ENCODE assay signal across 8 mouse cellular contexts in genomic region chr3:96105232-96105747, GRCm38 (mm10). TPM values are rescaled to one million over a fixed set of nuclear protein-coding genes. Genes with fewer than 3 reads are reported as not detected.
A peak's percentile ranks its signal among the peaks of the same experiment; 100 is the strongest.
DNase-seq lines count a peak whose midpoint lies in the region; ATAC-seq and TF ChIP-seq lines count a peak whose summit lies in the region.

No protein-coding gene starts in this region.

- H3K27ac ChIP-seq in heart, embryonic 12.5 days (ENCODE audit: poor library complexity, severe bottlenecking) = peak overlapping the region; percentile 94
- peak overlapping the region; percentile 70 for H3K27ac ChIP-seq in liver, embryonic 14.5 days

- peak; percentile 37; the same call in 1 of the 2 replicates for ATAC-seq in heart, embryonic 12.5 days (ENCODE audit: insufficient number of reproducible peaks, low FRiP score)
- ATAC-seq in liver, embryonic 14.5 days (ENCODE audit: insufficient read depth) = no peak

- peak overlapping the region; percentile 76 for H3K4me2 ChIP-seq in heart, embryonic 12.5 days
- peak overlapping the region; percentile 84 for H3K4me2 ChIP-seq in liver, embryonic 14.5 days (ENCODE audit: low read depth)

- 0 out of 2 replicates have a peak, but pooled peaks cover 4% of the 10 kb centered on the region for H3K36me3 ChIP-seq in heart, embryonic 12.5 days
- no peaks in the 10 kb centered on the region for H3K36me3 ChIP-seq in liver, embryonic 14.5 days (replicated peaks; ENCODE audit: control insufficient read depth, insufficient read depth, low read depth)

- TF ChIP-seq POLR2A in lung, adult 2 months (IDR thresholded peaks at IDR 0.05; ENCODE audit: borderline replicate concordance, extremely low read depth, low read depth, low read length) = no peak

- DNase-seq in lung, adult 2 months = peak; percentile 34
- no peak for DNase-seq in lung, postnatal 25 days (ENCODE audit: low spot score)
- peak; percentile 53 for DNase-seq in brain, adult 2 months (ENCODE audit: low read depth, low spot score)
- DNase-seq in liver, embryonic 14.5 days (ENCODE audit: low read depth in 3 of 3, low spot score in 3 of 3) = no peak
- peak; percentile 35 to 46 for DNase-seq in spleen, postnatal 10 days (ENCODE audit: low spot score in 2 of 2)
- DNase-seq in layer of hippocampus, adult 9-10 months (ENCODE audit: low spot score) = no peak
- DNase-seq in left cerebral cortex, postnatal 14 days (ENCODE audit: low spot score in 2 of 2) = no peak

- no peak for TF ChIP-seq EP300 in liver, embryonic 14.5 days (IDR thresholded peaks at IDR 0.05; ENCODE audit: low read depth)

- H3K4me1 ChIP-seq in lung, adult 2 months (ENCODE audit: control insufficient read depth, insufficient read depth, low read length) = peaks cover 8% of the 10 kb centered on the region
- peaks cover 19% of the 10 kb centered on the region for H3K4me1 ChIP-seq in heart, embryonic 12.5 days (replicated peaks)
- peaks cover 13% of the 10 kb centered on the region in 2 experiments for H3K4me1 ChIP-seq in liver, embryonic 14.5 days (replicated peaks; ENCODE audit: control insufficient read depth in 2 of 2, insufficient read depth in 2 of 2, low read length in 1 of 2)

- no peaks in the 10 kb centered on the region for H3K9me3 ChIP-seq in heart, embryonic 12.5 days (replicated peaks)
- no peaks in the 10 kb centered on the region for H3K9me3 ChIP-seq in liver, embryonic 14.5 days (ENCODE audit: control insufficient read depth, low read length)

- peak overlapping the region; percentile 85 for H3K4me3 ChIP-seq in lung, adult 2 months (replicated peaks; ENCODE audit: extremely low read depth, low read depth, low read length)
- peak overlapping the region; percentile 87 for H3K4me3 ChIP-seq in heart, embryonic 12.5 days
- H3K4me3 ChIP-seq in liver, embryonic 14.5 days (ENCODE audit: insufficient read depth in 1 of 2, low read depth in 2 of 2, low read length in 2 of 2) = peak overlapping the region; percentile 88 to 95

- TF ChIP-seq CTCF in lung, adult 2 months (IDR thresholded peaks at IDR 0.05; ENCODE audit: insufficient read depth, low read length) = no peak
- TF ChIP-seq CTCF in liver, embryonic 14.5 days (IDR thresholded peaks at IDR 0.05; ENCODE audit: low read depth) = no peak

- no peaks in the 10 kb centered on the region for H3K27me3 ChIP-seq in heart, embryonic 12.5 days (replicated peaks)
- no peaks in the 10 kb centered on the region for H3K27me3 ChIP-seq in liver, embryonic 14.5 days (ENCODE audit: control insufficient read depth, insufficient read depth, low read length)

- peak overlapping the region; percentile 95 for H3K9ac ChIP-seq in heart, embryonic 12.5 days
- peak overlapping the region; percentile 98 for H3K9ac ChIP-seq in liver, embryonic 14.5 days (replicated peaks)

- WGBS in lung, adult 2 months = 11% methylated on average over 10 of the region's 10 CpGs
- 6% methylated on average over 10 of the region's 10 CpGs for WGBS in heart, embryonic 12.5 days
- 7% methylated on average over 10 of the region's 10 CpGs for WGBS in liver, embryonic 14.5 days (ENCODE audit: insufficient replicate concordance)

- intact Hi-C loops in left cerebral cortex, postnatal 14 days (cut with DNase I) = no loop called here

RNA-seq across cellular contexts. Expression of gene Otud7b, which starts 1.0 kb away (rescaled TPM):
- polyA plus RNA-seq in lung, adult 2 months (2012; rRNA removed) = 25.6 and 38.7 TPM in 2 replicates
- 20.7 and 22.2 TPM in 2 replicates for polyA plus RNA-seq in heart, embryonic 12.5 days (2016; fragmentation: Nextera tagmentation; extraction: Ambion mirVana)
- 2.8 and 3.5 TPM in 2 replicates for polyA plus RNA-seq in liver, embryonic 14.5 days (2012; rRNA removed)
- polyA plus RNA-seq in liver, embryonic 14.5 days (2014; fragmentation: Nextera tagmentation; extraction: Ambion mirVana) = 5.2 and 8.4 TPM in 2 replicates
- total RNA-seq in left cerebral cortex, postnatal 14 days (2021) = 10 to 100 TPM; 18.2 to 22.3 TPM

RNA-seq across cellular contexts. Expression of gene Vps45, which starts 47.0 kb away (rescaled TPM):
- 3.6 and 4.7 TPM in 2 replicates for polyA plus RNA-seq in lung, adult 2 months (2012; rRNA removed)
- polyA plus RNA-seq in heart, embryonic 12.5 days (2016; fragmentation: Nextera tagmentation; extraction: Ambion mirVana) = 30.0 and 32.8 TPM in 2 replicates
- 4.8 and 6.6 TPM in 2 replicates for polyA plus RNA-seq in liver, embryonic 14.5 days (2012; rRNA removed)
- 9.0 and 9.8 TPM in 2 replicates for polyA plus RNA-seq in liver, embryonic 14.5 days (2014; fragmentation: Nextera tagmentation; extraction: Ambion mirVana)
- total RNA-seq in left cerebral cortex, postnatal 14 days (2021) = 10 to 100 TPM; 34.3 to 37.3 TPM

RNA-seq across cellular contexts. Expression of gene Mtmr11, which starts 56.5 kb away (rescaled TPM):
- 8.0 and 10.5 TPM in 2 replicates for polyA plus RNA-seq in lung, adult 2 months (2012; rRNA removed)
- 9.0 and 10.7 TPM in 2 replicates for polyA plus RNA-seq in heart, embryonic 12.5 days (2016; fragmentation: Nextera tagmentation; extraction: Ambion mirVana)
- polyA plus RNA-seq in liver, embryonic 14.5 days (2012; rRNA removed) = 2.7 and 2.8 TPM in 2 replicates
- 1.9 and 2.1 TPM in 2 replicates for polyA plus RNA-seq in liver, embryonic 14.5 days (2014; fragmentation: Nextera tagmentation; extraction: Ambion mirVana)
- 1 to 10 TPM; 4.5 to 6.0 TPM for total RNA-seq in left cerebral cortex, postnatal 14 days (2021)

Comparison
In these comparisons a context has a peak if more than half of its experiments do, and no peak if none do; other contexts are left out.
1. DNase-seq: peak in lung, adult 2 months (single experiment), brain, adult 2 months (single experiment) and spleen, postnatal 10 days (2 of 2); none in lung, postnatal 25 days (single experiment), liver, embryonic 14.5 days (0 of 3), layer of hippocampus, adult 9-10 months (single experiment) and left cerebral cortex, postnatal 14 days (0 of 2).
2. Peak in every context shown above with its lines, with median percentiles within 50 percentile points of each other: H3K4me3 ChIP-seq.